Mouse (Mus musculus): ENCODE measurements at regions not wholly inside any gene's neighbourhood (a gene's known extent, or its start where the extent isn't known, plus 50 kb on each side); places are given as distances from the start of the nearest gene placed in this dataset.

- no peak for DNase-seq
Observed at GRCm38 (mm10) chr17:51683318-51683717, 149.8 kb downstream of the Satb1 start.

DNA sequence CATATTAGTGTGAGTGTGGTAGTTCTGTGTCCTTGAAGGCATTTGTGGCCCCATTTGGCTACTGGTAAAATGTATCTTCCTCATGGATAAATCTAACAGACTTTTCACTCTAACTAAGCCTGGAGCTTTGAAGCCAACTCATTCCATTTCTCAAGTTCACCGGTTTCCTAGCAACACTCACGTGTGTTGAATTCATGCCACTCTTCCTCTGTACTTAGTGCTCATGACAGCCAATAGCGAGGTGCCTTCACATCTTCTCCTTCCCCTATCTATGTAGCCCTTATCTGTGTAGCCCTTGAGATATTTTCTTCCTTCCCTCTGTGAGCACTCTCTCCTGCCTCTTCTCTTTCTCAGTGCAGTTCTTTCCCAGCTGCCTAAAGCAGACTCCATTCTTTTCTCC is 150.7 kb downstream of the Satb1 start:
- DNase-seq, result no peak

DNA sequence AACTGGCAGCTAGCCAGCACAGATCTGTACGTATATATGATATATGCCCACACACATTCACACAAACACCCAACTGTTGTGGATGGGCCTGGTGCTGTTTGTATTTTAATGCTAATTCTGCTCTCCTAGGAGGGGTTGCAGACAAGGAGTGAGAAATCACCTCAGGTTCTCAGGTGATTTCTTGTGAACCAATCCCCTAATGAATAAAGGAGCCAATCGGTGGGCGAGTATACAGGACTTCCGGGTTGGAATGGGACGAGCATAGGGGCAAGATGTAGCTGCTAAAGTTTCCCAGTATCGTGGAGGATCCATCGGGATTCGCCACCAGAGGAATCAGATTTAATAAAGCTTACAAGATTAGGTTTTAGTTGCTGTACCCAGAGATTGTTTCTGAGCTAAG is 155.6 kb downstream of the Satb1 start:
- DNase-seq, result no peak

- DNase-seq, result no peak
Observed at GRCm38 (mm10) chr17:51658408-51658807, 174.7 kb downstream of the Satb1 start.

DNA sequence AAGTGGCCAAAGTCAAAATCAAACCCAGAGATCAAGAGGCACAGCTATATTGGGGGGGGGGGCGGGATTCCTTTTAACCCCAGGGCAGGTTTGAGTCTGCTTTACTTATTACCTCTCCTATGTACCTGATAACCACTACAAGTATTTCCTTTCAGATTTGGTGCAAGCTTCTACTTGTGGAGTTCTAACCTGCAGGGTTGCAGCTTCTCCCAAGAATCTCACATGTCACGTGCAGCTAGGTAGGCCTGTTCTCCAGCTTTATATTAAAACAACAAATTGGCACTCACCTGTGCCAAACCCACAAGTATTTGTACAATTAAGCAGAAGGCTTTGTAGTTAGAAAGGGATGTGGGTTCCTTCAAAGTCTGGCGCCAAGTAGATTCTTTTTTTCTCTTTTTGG is 179.2 kb downstream of the Satb1 start:
- no peak for DNase-seq

GRCm38 (mm10) chr17:51651880-51652279 is 181.2 kb downstream of the Satb1 start:
- no peak for DNase-seq

DNA sequence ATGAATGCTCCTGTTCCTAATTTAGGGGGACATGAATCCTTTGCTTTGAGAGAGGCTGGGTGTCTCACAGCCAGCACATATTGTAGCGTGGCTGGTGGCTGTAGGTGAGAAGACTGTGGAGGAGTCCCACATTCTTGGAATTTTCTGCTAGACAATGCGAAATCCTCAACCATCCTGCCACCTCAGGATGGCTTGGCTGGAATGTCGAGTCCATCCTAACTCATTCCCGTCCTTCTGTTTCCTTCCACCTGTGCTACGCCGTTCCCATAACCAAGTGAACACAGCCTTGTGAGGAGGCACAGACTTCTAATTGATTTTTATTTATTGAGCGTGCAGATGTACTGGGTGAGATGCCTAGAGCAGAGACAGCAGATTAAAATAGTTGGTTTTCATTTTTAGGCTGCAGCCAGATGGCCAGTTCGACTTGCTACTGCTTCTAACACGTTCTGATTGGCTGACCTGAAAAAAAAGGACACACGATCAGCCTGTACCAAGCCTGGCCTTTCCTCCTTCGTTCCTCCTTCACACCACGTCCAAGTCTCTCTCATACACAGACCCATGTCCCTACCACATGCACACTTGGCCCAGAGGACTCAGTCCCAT is 183.8 kb downstream of the Satb1 start:
- no peak for DNase-seq

GRCm38 (mm10) chr17:51646416-51646815 is 186.7 kb downstream of the Satb1 start:
- DNase-seq, result no peak

GRCm38 (mm10) chr17:51645866-51646265 is 187.2 kb downstream of the Satb1 start:
- no peak for DNase-seq

DNA sequence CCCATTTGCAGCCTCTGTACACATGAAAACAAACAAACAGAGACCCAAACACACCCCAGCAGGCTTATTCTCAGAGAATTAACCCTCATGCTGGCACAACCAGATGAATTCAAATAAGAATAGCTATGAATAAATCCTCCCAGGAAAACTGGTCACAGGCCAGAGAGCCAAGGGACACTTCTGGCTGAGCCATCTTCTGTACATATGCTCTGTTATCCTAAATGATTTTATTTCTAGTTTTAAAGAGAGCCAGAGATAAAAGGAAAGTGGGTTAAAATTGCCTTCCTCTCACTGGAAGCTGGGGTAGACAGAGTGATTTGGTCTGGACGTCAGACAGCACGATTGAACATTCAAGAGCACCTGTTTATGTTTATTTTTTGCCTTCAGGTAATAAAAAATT is 190.4 kb downstream of the Satb1 start:
- DNase-seq, result no peak

GRCm38 (mm10) chr17:51635913-51636312 is 197.2 kb downstream of the Satb1 start:
- no peak for DNase-seq

DNA sequence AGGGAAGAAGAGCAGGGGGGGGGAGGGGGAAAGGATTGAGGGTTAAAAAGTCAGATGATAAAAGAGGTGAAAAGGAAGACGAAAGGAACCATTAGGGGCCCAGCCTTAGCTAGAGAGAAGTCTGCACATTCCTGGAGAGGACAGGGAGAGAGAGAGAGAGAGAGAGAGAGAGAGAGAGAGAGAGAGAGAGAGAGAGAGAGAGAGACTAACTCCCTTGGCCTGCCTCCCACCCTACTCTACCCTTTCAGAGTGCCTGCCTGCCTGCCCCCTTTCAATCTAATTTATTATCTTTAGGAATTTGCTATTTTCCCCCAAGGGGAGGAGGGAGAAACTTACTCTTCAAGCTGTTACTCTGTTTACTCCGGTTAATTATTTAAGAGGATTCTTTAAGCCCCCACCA is 201.5 kb downstream of the Satb1 start:
- no peak for DNase-seq

- no peak for DNase-seq
Observed at GRCm38 (mm10) chr17:51620528-51620927, 212.6 kb downstream of the Satb1 start.

GRCm38 (mm10) chr17:51585263-51585662 is 247.8 kb downstream of the Satb1 start:
- no peak for DNase-seq

DNA sequence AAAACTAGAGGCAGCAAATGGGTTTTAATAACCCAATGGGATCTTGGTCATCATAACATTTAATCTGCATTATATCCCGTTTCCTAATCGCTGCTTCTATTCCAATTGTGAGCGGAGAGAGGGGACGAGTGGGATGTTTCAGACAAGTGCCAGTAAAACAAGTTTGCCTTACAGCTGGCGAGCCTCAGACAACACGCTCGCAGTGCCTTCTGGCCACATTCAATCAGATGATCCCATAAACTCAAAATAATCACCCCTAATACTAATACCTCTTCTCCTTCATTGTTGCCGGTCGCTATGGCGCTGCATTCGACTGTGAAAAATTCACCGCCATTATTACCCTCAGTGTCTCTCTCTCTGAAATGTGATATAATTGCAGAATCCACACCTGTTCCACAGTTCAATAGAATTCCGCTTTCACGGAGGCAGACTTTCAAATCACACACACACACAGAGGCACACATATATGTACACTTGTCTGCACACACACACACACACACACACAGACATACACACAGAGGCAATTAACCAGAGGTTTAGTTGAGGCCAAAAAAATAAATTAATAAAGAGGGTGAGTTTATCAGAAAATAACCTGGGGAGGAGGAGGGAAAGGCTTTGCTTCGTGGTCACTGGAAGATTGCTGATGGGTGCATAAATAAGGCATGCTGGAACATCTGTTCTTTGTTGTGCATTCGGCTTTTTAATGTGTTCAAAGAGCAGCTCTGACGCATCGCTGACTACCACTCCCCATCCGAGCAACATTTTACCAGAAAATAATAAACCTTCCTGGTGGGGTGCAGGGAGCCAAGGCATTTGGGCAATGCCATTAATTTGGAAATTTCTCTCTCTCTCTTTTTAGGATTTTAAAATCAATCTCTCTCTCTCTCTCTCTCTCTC is 248.9 kb downstream of the Satb1 start:
- DNase-seq, result no peak

DNA sequence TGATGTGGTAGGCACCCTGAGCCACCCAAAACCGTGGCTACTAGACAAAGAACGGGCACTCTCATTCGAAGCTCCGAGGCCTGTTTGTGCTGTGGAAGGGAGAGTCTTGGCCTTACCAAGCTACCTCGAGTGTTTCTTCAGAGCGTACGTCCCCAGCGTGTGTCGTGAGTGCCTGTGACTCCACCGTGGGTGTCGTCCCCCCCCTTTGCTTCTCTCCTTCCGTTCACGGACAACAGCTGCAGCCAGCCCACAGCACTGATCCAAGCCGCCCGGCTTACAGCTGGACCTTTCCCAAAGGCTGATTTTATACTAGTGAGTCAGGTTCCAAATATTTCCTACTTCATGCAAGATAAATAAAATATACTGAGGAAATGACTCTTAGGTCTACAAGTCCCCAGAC is 249.8 kb downstream of the Satb1 start:
- DNase-seq, result no peak

GRCm38 (mm10) chr17:51555854-51556253 is 277.2 kb downstream of the Satb1 start:
- no peak for DNase-seq

GRCm38 (mm10) chr17:51554446-51554845 is 278.6 kb downstream of the Satb1 start:
- DNase-seq, result no peak

- no peak for DNase-seq
Observed at GRCm38 (mm10) chr17:51552277-51553015, 280.6 kb downstream of the Satb1 start.

DNA sequence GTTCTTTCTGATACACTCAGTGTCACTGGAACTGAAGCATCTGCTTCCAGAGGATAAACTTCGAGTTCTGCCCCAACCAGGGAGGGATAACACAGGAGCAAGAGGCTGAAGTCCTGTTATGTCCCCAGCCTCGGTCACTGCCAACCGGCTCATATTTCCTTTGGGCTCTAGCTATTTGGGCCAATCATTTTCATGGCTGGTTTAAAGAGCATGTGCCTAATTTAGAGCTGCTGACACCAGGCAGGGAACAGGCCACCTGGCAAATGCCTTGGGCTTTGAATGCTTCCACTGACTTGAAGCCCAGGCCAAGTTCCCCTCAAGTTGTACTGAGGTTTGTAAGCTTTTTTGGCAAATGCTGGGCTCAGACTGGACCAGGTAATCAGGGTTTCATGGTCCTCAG is 286.1 kb downstream of the Satb1 start:
- DNase-seq, result peak; percentile 5 to 8

DNA sequence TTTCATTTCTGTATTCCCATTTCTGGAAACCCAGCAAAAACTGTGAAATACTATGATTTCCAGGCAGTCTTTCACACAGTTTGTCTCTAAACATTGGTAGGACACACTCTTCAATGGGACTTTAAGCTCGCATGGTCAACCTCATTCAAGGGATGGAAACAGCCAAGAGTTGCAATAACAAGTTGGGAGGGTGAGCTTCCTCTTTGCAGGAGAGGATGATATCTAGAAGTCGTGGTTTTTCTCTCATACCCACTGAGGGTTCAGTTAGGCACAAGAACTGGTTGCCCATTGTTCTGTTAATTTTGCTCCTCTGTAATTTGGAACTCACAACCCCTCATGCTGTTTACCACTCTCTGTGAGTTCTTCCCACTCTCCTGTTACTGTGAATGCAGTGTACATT is 290.5 kb downstream of the Satb1 start:
- no peak for DNase-seq

DNA sequence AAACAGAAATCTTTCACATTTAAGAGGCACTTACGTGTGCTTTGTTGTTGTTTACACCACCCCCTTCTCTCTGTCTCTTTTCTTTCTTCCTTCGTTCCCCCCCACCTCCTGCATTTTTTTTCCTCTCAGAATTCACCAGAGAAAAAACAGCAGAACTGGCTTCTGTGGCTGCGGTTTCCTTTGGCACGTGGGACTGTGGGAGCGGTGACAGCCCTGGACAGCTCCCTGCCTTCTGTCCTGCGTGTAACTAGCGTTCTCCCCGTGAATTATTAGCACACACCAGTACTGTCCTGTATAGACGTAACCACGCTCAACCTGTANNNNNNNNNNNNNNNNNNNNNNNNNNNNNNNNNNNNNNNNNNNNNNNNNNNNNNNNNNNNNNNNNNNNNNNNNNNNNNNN is 298.4 kb downstream of the Satb1 start:
- DNase-seq, result peak in 1 of 2 experiments; percentile 8

- no peak for DNase-seq
Observed at GRCm38 (mm10) chr17:51534270-51534669, 298.8 kb downstream of the Satb1 start.

DNA sequence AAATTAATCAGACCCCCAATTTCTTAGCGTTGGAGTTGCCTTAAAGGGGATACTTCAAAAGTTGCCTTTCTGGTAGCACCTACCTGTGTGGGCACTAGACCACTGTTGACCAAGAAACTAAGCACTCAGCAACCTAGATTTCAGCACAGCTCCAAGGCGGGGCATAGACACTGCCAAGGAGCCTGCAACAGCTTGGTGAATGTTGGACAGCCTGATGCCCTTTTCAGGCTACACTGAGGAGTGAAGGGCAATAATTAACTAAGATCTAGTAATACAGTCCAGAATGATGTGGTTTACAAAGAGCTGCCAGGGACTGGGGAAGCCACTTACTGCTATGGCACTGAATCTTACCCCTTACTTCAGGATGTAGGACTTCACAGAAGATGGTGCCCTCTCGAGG is 304.9 kb downstream of the Satb1 start:
- DNase-seq, result no peak
